Comparison of ENCODE assay signal across 18 mouse cellular contexts in the genomic region with DNA sequence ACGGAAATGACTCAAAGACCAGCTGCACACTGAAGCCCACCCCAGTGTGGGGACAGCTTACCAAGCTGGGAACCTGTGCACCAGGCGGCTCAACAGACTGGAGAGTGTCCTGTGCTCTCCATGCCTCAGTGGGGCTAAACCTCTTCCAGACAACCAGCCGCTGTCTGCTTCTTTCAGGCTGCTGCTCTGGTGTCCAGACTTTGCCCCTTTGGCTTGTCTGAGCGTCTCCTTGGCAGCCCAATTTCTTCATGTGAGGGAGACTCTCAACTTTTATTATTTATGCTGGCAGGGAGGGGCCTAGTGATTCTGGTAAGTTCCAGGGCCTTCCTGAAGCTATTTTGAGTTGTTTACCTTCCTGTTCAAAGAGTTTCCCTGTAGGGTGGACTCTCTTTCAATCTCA. TPM values are rescaled to one million over a fixed set of nuclear protein-coding genes. Genes with fewer than 3 reads are reported as not detected.
"Had no signal": no experiment of that assay in that cellular context is flagged by ENCODE, and none has a peak within 500 bp of the region (broad histone marks: within the 10 kb centered on the region; RNA-seq: fewer than 3 reads in every experiment).

No protein-coding gene starts in this region.

- H3K4me2 ChIP-seq: liver, embryonic 12.5 days; liver, embryonic 15.5 days; lung, embryonic 15.5 days had no signal

- ATAC-seq: hindbrain, postnatal 0 days; inflammation-experienced regulatory T-cells, adult 6 months; intestine, embryonic 16.5 days; liver, embryonic 12.5 days had no signal

- H3K4me1 ChIP-seq: liver, embryonic 12.5 days had no signal

- DNase-seq: layer of hippocampus, adult 9-11 months; liver; lung, adult 18-20 months; lung, postnatal 10 days; lung, postnatal 36 days; midbrain, embryonic 14.5 days; thymus, postnatal 25 days had no signal

- H3K9ac ChIP-seq: limb, embryonic 13.5 days; liver, embryonic 12.5 days; liver, embryonic 15.5 days; lung, embryonic 15.5 days had no signal

- H3K36me3 ChIP-seq: limb, embryonic 13.5 days; liver, embryonic 12.5 days; liver, embryonic 15.5 days; lung, embryonic 15.5 days; midbrain, embryonic 10.5 days had no signal

- H3K9me3 ChIP-seq: limb, embryonic 13.5 days; liver, embryonic 12.5 days; liver, embryonic 15.5 days; lung, embryonic 15.5 days; midbrain, embryonic 10.5 days had no signal

- H3K4me3 ChIP-seq: layer of hippocampus, adult 2 months; limb, embryonic 13.5 days; liver, embryonic 12.5 days; liver, embryonic 15.5 days; lung, embryonic 15.5 days; megakaryocyte, embryonic 14.5 days; midbrain, embryonic 10.5 days had no signal

- H3K27me3 ChIP-seq: limb, embryonic 13.5 days had no signal

- H3K27ac ChIP-seq: hindbrain, postnatal 0 days; layer of hippocampus, adult 2 months; limb, embryonic 13.5 days; liver, embryonic 12.5 days; liver, embryonic 15.5 days; midbrain, embryonic 10.5 days; stomach, postnatal 0 days had no signal

RNA-seq across cellular contexts. Expression of a gene that starts 2.4 kb away (rescaled TPM):
- polyA plus RNA-seq: inflammation-experienced regulatory T-cells, adult 6 months had no signal
